Mouse (Mus musculus): ENCODE data around the gene Actr1a. TPM values are rescaled to one million over a fixed set of nuclear protein-coding genes. Genes with fewer than 3 reads are reported as not detected.
A peak's percentile ranks its signal among the peaks of the same experiment; 100 is the strongest.

The Actr1a gene
- polyA plus RNA-seq, 1 experiment from 2014 or later, result 48.6 TPM

GRCm38 (mm10) chr19:46367798-46368590 is 27.6 kb downstream of the Actr1a start:
- H3K9me3 ChIP-seq (replicated peaks; ENCODE audit: control insufficient read depth, low read length), result no peaks in the 10 kb centered on the region
- H3K4me2 ChIP-seq (ENCODE audit: low read depth, low read length), result no peak overlapping the region
- H3K27ac ChIP-seq (ENCODE audit: low read length), result no peak overlapping the region
- H3K9ac ChIP-seq (ENCODE audit: low read depth, low read length), result no peak overlapping the region
- no peaks in the 10 kb centered on the region; the same call in none of the 2 replicates for H3K36me3 ChIP-seq (ENCODE audit: control insufficient read depth, insufficient read depth)
- no peak overlapping the region for H3K4me3 ChIP-seq (ENCODE audit: low read depth, low read length)
- ATAC-seq (ENCODE audit: low read depth), result no peak
- 78% methylated on average over 23 of the region's 23 CpGs for WGBS (ENCODE audit: insufficient replicate concordance)
- no peaks in the 10 kb centered on the region for H3K27me3 ChIP-seq (ENCODE audit: control insufficient read depth, insufficient read depth, low read depth, low read length)
- peaks cover 4% of the 10 kb centered on the region for H3K4me1 ChIP-seq (ENCODE audit: control insufficient read depth, low read depth, low read length)

- H3K36me3 ChIP-seq (ENCODE audit: control insufficient read depth, insufficient read depth), result no peaks in the 10 kb centered on the region
- H3K27me3 ChIP-seq (ENCODE audit: control insufficient read depth, insufficient read depth, low read depth, low read length), result no peaks in the 10 kb centered on the region
- H3K4me1 ChIP-seq (ENCODE audit: control insufficient read depth, low read depth, low read length), result peaks cover 6% of the 10 kb centered on the region
- H3K27ac ChIP-seq (ENCODE audit: low read length), result 0 out of 2 replicates have a peak overlapping the region, but pooled peaks have one; percentile 16
- whole genome bisulfite sequencing (ENCODE audit: insufficient replicate concordance), result 54% methylated on average over 11 of the region's 11 CpGs
- no peak overlapping the region for H3K4me2 ChIP-seq (ENCODE audit: low read depth, low read length)
- H3K9me3 ChIP-seq (replicated peaks; ENCODE audit: control insufficient read depth, low read length), result no peaks in the 10 kb centered on the region
- no peak overlapping the region for H3K9ac ChIP-seq (ENCODE audit: low read depth, low read length)
- H3K4me3 ChIP-seq (ENCODE audit: low read depth, low read length), result no peak overlapping the region
- ATAC-seq (ENCODE audit: low read depth), result peak; percentile 19; the same call in 1 of the 2 replicates
These were observed 32.1 kb downstream of the Actr1a start for GRCm38 (mm10) chr19:46363294-46364009.

- Histone ChIP-seq H3K27ac (ENCODE audit: low read length) (no peak overlapping the region), H3K4me2 (ENCODE audit: low read depth, low read length) (no peak overlapping the region), H3K4me3 (ENCODE audit: low read depth, low read length) (no peak overlapping the region), H3K27me3 (ENCODE audit: control insufficient read depth, insufficient read depth, low read depth, low read length) (no peaks in the 10 kb centered on the region), H3K9ac (ENCODE audit: low read depth, low read length) (no peak overlapping the region), H3K4me1 (ENCODE audit: control insufficient read depth, low read depth, low read length) (peaks cover 19% of the 10 kb centered on the region), H3K36me3 (ENCODE audit: control insufficient read depth, insufficient read depth) (no peaks in the 10 kb centered on the region), H3K9me3 (replicated peaks; ENCODE audit: control insufficient read depth, low read length) (no peaks in the 10 kb centered on the region)
- ATAC-seq (ENCODE audit: low read depth), result no peak
- 72% methylated on average over 8 of the region's 8 CpGs for WGBS (ENCODE audit: insufficient replicate concordance)
These were observed 33.4 kb downstream of the Actr1a start for GRCm38 (mm10) chr19:46362104-46362503.

GRCm38 (mm10) chr19:46358381-46358780 is 37.2 kb downstream of the Actr1a start:
- Histone ChIP-seq H3K4me2 (ENCODE audit: low read depth, low read length) (peak overlapping the region; percentile 99), H3K9ac (ENCODE audit: low read depth, low read length) (peak overlapping the region; percentile 15; the same call in 1 of the 2 replicates), H3K9me3 (replicated peaks; ENCODE audit: control insufficient read depth, low read length) (no peaks in the 10 kb centered on the region), H3K27me3 (ENCODE audit: control insufficient read depth, insufficient read depth, low read depth, low read length) (no peaks in the 10 kb centered on the region), H3K36me3 (ENCODE audit: control insufficient read depth, insufficient read depth) (no peaks in the 10 kb centered on the region), H3K27ac (ENCODE audit: low read length) (peak overlapping the region; percentile 68), H3K4me1 (ENCODE audit: control insufficient read depth, low read depth, low read length) (peaks cover 26% of the 10 kb centered on the region), H3K4me3 (ENCODE audit: low read depth, low read length) (no peak overlapping the region)
- ATAC-seq (ENCODE audit: low read depth), result peak; percentile 44
- 19% methylated on average over 4 of the region's 4 CpGs for WGBS (ENCODE audit: insufficient replicate concordance)

GRCm38 (mm10) chr19:46357344-46358280 is 37.9 kb downstream of the Actr1a start:
- peaks cover 26% of the 10 kb centered on the region for H3K4me1 ChIP-seq (ENCODE audit: control insufficient read depth, low read depth, low read length)
- no peaks in the 10 kb centered on the region for H3K9me3 ChIP-seq (replicated peaks; ENCODE audit: control insufficient read depth, low read length)
- no peaks in the 10 kb centered on the region for H3K36me3 ChIP-seq (ENCODE audit: control insufficient read depth, insufficient read depth)
- H3K4me3 ChIP-seq (ENCODE audit: low read depth, low read length), result peak overlapping the region; percentile 73
- ATAC-seq (ENCODE audit: low read depth), result no peak; the same call in 1 of the 2 replicates
- 4% methylated on average over 25 of the region's 25 CpGs for WGBS (ENCODE audit: insufficient replicate concordance)
- peak overlapping the region; percentile 71 for H3K9ac ChIP-seq (ENCODE audit: low read depth, low read length)
- H3K4me2 ChIP-seq (ENCODE audit: low read depth, low read length), result peak overlapping the region; percentile 99
- no peaks in the 10 kb centered on the region for H3K27me3 ChIP-seq (ENCODE audit: control insufficient read depth, insufficient read depth, low read depth, low read length)
- peak overlapping the region; percentile 68 for H3K27ac ChIP-seq (ENCODE audit: low read length)

GRCm38 (mm10) chr19:46356701-46357138 is 38.8 kb downstream of the Actr1a start:
- under 1% methylated on average over 29 of the region's 29 CpGs for WGBS (ENCODE audit: insufficient replicate concordance)
- H3K27ac ChIP-seq (ENCODE audit: low read length), result peak overlapping the region; percentile 33
- H3K4me1 ChIP-seq (ENCODE audit: control insufficient read depth, low read depth, low read length), result peaks cover 26% of the 10 kb centered on the region
- peak overlapping the region; percentile 99 for H3K4me2 ChIP-seq (ENCODE audit: low read depth, low read length)
- H3K27me3 ChIP-seq (ENCODE audit: control insufficient read depth, insufficient read depth, low read depth, low read length), result no peaks in the 10 kb centered on the region
- peak; percentile 92 for ATAC-seq (ENCODE audit: low read depth)
- no peaks in the 10 kb centered on the region for H3K9me3 ChIP-seq (replicated peaks; ENCODE audit: control insufficient read depth, low read length)
- H3K36me3 ChIP-seq (ENCODE audit: control insufficient read depth, insufficient read depth), result no peaks in the 10 kb centered on the region
- H3K9ac ChIP-seq (ENCODE audit: low read depth, low read length), result peak overlapping the region; percentile 71
- H3K4me3 ChIP-seq (ENCODE audit: low read depth, low read length), result peak overlapping the region; percentile 73

- Histone ChIP-seq H3K4me3 (ENCODE audit: low read depth, low read length) (peak within 1 kb of the TSS; percentile 69), H3K36me3 (ENCODE audit: control insufficient read depth, insufficient read depth) (no peaks in the 10 kb centered on the region), H3K4me2 (ENCODE audit: low read depth, low read length) (peak within 1 kb of the TSS; percentile 86), H3K4me1 (ENCODE audit: control insufficient read depth, low read depth, low read length) (peaks cover 16% of the 10 kb centered on the region), H3K9ac (ENCODE audit: low read depth, low read length) (peak within 1 kb of the TSS; percentile 71), H3K27me3 (ENCODE audit: control insufficient read depth, insufficient read depth, low read depth, low read length) (peaks cover 8% of the 10 kb centered on the region), H3K9me3 (replicated peaks; ENCODE audit: control insufficient read depth, low read length) (no peaks in the 10 kb centered on the region), H3K27ac (ENCODE audit: low read length) (peak within 1 kb of the TSS; percentile 51; the same call in 1 of the 2 replicates)
- WGBS (ENCODE audit: insufficient replicate concordance), result 44% methylated on average over 10 of the region's 10 CpGs
- no peak for ATAC-seq (ENCODE audit: low read depth)
These were observed 45.2 kb downstream of the Actr1a start, which contains the start of gene 2310034G01Rik for GRCm38 (mm10) chr19:46350168-46350932. TSS of gene 2310034G01Rik (minus strand) at chr19:46350302.

GRCm38 (mm10) chr19:46349550-46349949 is 46.0 kb downstream of the Actr1a start:
- peaks cover 8% of the 10 kb centered on the region for H3K27me3 ChIP-seq (ENCODE audit: control insufficient read depth, insufficient read depth, low read depth, low read length)
- H3K9me3 ChIP-seq (replicated peaks; ENCODE audit: control insufficient read depth, low read length), result no peaks in the 10 kb centered on the region
- H3K4me3 ChIP-seq (ENCODE audit: low read depth, low read length), result peak overlapping the region; percentile 69
- no peaks in the 10 kb centered on the region for H3K36me3 ChIP-seq (ENCODE audit: control insufficient read depth, insufficient read depth)
- WGBS (ENCODE audit: insufficient replicate concordance), result 42% methylated on average over 6 of the region's 6 CpGs
- peak overlapping the region; percentile 71 for H3K9ac ChIP-seq (ENCODE audit: low read depth, low read length)
- no peak for ATAC-seq (ENCODE audit: low read depth)
- H3K27ac ChIP-seq (ENCODE audit: low read length), result no peak overlapping the region
- H3K4me1 ChIP-seq (ENCODE audit: control insufficient read depth, low read depth, low read length), result peaks cover 19% of the 10 kb centered on the region
- H3K4me2 ChIP-seq (ENCODE audit: low read depth, low read length), result peak overlapping the region; percentile 86
